Mouse (Mus musculus): ENCODE measurements at regions not wholly inside any gene's neighbourhood (a gene's known extent, or its start where the extent isn't known, plus 50 kb on each side); places are given as distances from the start of the nearest gene placed in this dataset.

DNA sequence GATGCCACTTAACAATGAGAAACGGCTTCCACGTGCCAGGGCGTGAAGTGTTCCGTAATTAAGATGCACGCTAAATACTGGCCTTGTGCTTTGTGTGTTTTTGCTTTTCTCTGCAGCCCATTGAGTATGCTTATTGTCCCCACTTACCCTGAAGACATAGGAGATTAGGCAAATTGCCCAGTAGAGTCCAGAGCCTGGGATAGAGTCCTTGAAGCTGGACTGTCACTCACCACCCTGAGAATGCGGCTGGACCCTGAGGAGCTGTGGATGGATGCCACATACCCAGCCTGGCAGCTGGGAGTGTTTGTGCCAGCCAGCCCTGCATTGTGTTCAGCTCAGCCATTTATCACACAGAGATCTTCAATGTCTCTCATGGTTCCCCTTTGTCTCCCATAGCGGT is 195.2 kb downstream of the Abcc12 start:
- no peaks in the 10 kb centered on the region for H3K9me3 ChIP-seq (ENCODE audit: low read length)
- H3K27me3 ChIP-seq (ENCODE audit: insufficient read depth, low read length): 0 out of 2 replicates have a peak, but pooled peaks cover 9% of the 10 kb centered on the region
- no peaks in the 10 kb centered on the region for H3K36me3 ChIP-seq (ENCODE audit: insufficient read depth, low read length)
- H3K4me3 ChIP-seq (replicated peaks; ENCODE audit: low read length): no peak overlapping the region
- TF ChIP-seq CTCF (conservative IDR thresholded peaks at IDR 0.05; ENCODE audit: low read length) (no peak), POU5F1 (IDR thresholded peaks at IDR 0.05; ENCODE audit: borderline replicate concordance, low read length) (no peak), NANOG (IDR thresholded peaks at IDR 0.05; ENCODE audit: borderline replicate concordance, low read length) (no peak)
- peaks cover 7% of the 10 kb centered on the region for H3K4me1 ChIP-seq (replicated peaks; ENCODE audit: low read depth, low read length)

GRCm38 (mm10) chr8:86381977-86382376 is 198.5 kb downstream of the Abcc12 start:
- H3K36me3 ChIP-seq (ENCODE audit: insufficient read depth, low read length): no peaks in the 10 kb centered on the region
- H3K9me3 ChIP-seq (ENCODE audit: low read length): no peaks in the 10 kb centered on the region
- H3K4me1 ChIP-seq (replicated peaks; ENCODE audit: low read depth, low read length): no peaks in the 10 kb centered on the region
- TF ChIP-seq CTCF (conservative IDR thresholded peaks at IDR 0.05; ENCODE audit: low read length) (no peak), NANOG (IDR thresholded peaks at IDR 0.05; ENCODE audit: borderline replicate concordance, low read length) (no peak), POU5F1 (IDR thresholded peaks at IDR 0.05; ENCODE audit: borderline replicate concordance, low read length) (no peak)
- no peak overlapping the region for H3K4me3 ChIP-seq (replicated peaks; ENCODE audit: low read length)
- H3K27me3 ChIP-seq (ENCODE audit: insufficient read depth, low read length): peaks cover 14% of the 10 kb centered on the region; the same call in 1 of the 2 replicates

- TF ChIP-seq CTCF (conservative IDR thresholded peaks at IDR 0.05; ENCODE audit: low read length) (no peak), POU5F1 (IDR thresholded peaks at IDR 0.05; ENCODE audit: borderline replicate concordance, low read length) (no peak), NANOG (IDR thresholded peaks at IDR 0.05; ENCODE audit: borderline replicate concordance, low read length) (no peak)
Observed at GRCm38 (mm10) chr8:86368062-86368461, 212.4 kb downstream of the Abcc12 start.

GRCm38 (mm10) chr8:86366636-86367035 is 213.8 kb downstream of the Abcc12 start:
- Histone ChIP-seq H3K27me3 (ENCODE audit: insufficient read depth, low read length) (no peaks in the 10 kb centered on the region), H3K4me3 (replicated peaks; ENCODE audit: low read length) (no peak overlapping the region), H3K4me1 (replicated peaks; ENCODE audit: low read depth, low read length) (no peaks in the 10 kb centered on the region), H3K9me3 (ENCODE audit: low read length) (no peaks in the 10 kb centered on the region), H3K36me3 (ENCODE audit: insufficient read depth, low read length) (no peaks in the 10 kb centered on the region)
- TF ChIP-seq NANOG (IDR thresholded peaks at IDR 0.05; ENCODE audit: borderline replicate concordance, low read length) (no peak), CTCF (conservative IDR thresholded peaks at IDR 0.05; ENCODE audit: low read length) (no peak), POU5F1 (IDR thresholded peaks at IDR 0.05; ENCODE audit: borderline replicate concordance, low read length) (no peak)

More at GRCm38 (mm10) chr8:86368062-86368461, 212.4 kb downstream of the Abcc12 start:
- Histone ChIP-seq H3K4me1 (replicated peaks; ENCODE audit: low read depth, low read length) (no peaks in the 10 kb centered on the region), H3K4me3 (replicated peaks; ENCODE audit: low read length) (no peak overlapping the region), H3K9me3 (ENCODE audit: low read length) (no peaks in the 10 kb centered on the region), H3K27me3 (ENCODE audit: insufficient read depth, low read length) (no peaks in the 10 kb centered on the region), H3K36me3 (ENCODE audit: insufficient read depth, low read length) (no peaks in the 10 kb centered on the region)

GRCm38 (mm10) chr8:86365726-86366125 is 214.8 kb downstream of the Abcc12 start:
- Histone ChIP-seq H3K9me3 (ENCODE audit: low read length) (no peaks in the 10 kb centered on the region), H3K4me1 (replicated peaks; ENCODE audit: low read depth, low read length) (no peaks in the 10 kb centered on the region), H3K36me3 (ENCODE audit: insufficient read depth, low read length) (no peaks in the 10 kb centered on the region), H3K4me3 (replicated peaks; ENCODE audit: low read length) (no peak overlapping the region), H3K27me3 (ENCODE audit: insufficient read depth, low read length) (no peaks in the 10 kb centered on the region)
- TF ChIP-seq NANOG (IDR thresholded peaks at IDR 0.05; ENCODE audit: borderline replicate concordance, low read length): no peak

GRCm38 (mm10) chr8:86364898-86365297 is 215.6 kb downstream of the Abcc12 start:
- no peaks in the 10 kb centered on the region for H3K36me3 ChIP-seq (ENCODE audit: insufficient read depth, low read length)
- H3K9me3 ChIP-seq (ENCODE audit: low read length): no peaks in the 10 kb centered on the region
- H3K4me3 ChIP-seq (replicated peaks; ENCODE audit: low read length): no peak overlapping the region
- H3K27me3 ChIP-seq (ENCODE audit: insufficient read depth, low read length): no peaks in the 10 kb centered on the region
- TF ChIP-seq CTCF (conservative IDR thresholded peaks at IDR 0.05; ENCODE audit: low read length) (peak; percentile 63), NANOG (IDR thresholded peaks at IDR 0.05; ENCODE audit: borderline replicate concordance, low read length) (no peak)
- H3K4me1 ChIP-seq (replicated peaks; ENCODE audit: low read depth, low read length): no peaks in the 10 kb centered on the region

DNA sequence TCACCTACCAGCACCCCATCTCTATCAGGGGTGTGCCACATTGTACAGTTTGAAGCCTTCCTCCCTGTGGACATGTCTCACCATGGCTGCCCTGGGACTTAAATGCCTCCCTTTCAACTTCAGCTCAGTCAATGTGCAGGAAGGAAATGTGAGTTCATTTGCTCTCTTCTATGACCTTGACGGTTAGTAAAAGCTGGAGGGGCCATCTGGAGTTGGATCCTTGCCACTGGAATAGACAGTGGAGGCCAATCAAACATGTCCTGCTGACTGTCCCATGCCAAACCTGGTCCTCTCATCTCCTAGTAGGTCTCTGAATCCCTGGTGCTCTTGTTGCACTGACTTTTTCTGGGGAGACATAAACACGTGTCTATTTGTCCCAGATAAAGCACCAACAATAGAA is 220.2 kb downstream of the Abcc12 start:
- no peak overlapping the region for H3K4me3 ChIP-seq (replicated peaks; ENCODE audit: low read length)
- no peak for TF ChIP-seq CTCF (conservative IDR thresholded peaks at IDR 0.05; ENCODE audit: low read length)
- TF ChIP-seq NANOG (IDR thresholded peaks at IDR 0.05; ENCODE audit: borderline replicate concordance, low read length): no peak
- TF ChIP-seq POU5F1 (IDR thresholded peaks at IDR 0.05; ENCODE audit: borderline replicate concordance, low read length): no peak
- H3K27me3 ChIP-seq (ENCODE audit: insufficient read depth, low read length): no peaks in the 10 kb centered on the region
- no peaks in the 10 kb centered on the region for H3K4me1 ChIP-seq (replicated peaks; ENCODE audit: low read depth, low read length)
- H3K36me3 ChIP-seq (ENCODE audit: insufficient read depth, low read length): no peaks in the 10 kb centered on the region
- H3K9me3 ChIP-seq (ENCODE audit: low read length): no peaks in the 10 kb centered on the region

DNA sequence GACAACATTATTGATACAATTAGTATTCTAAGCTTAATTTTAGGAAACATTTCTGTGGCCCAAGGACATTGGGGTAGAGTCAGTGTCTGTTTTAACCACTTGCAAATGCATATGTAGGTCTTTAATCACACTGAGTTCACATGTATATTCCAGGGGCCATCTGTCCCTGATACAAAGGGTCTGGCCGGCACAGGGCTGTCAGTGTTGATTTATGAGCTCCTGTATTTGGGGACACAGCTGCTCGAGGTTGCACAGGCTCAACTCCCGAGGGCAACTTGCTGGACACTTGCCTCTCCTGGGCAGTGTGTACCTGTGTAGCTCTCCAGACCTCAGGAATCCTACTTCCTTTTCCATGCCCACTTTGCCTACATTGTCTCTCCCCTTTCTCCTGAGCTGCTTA is 221.0 kb downstream of the Abcc12 start:
- Histone ChIP-seq H3K4me1 (replicated peaks; ENCODE audit: low read depth, low read length) (no peaks in the 10 kb centered on the region), H3K27me3 (ENCODE audit: insufficient read depth, low read length) (no peaks in the 10 kb centered on the region), H3K36me3 (ENCODE audit: insufficient read depth, low read length) (no peaks in the 10 kb centered on the region), H3K4me3 (replicated peaks; ENCODE audit: low read length) (no peak overlapping the region), H3K9me3 (ENCODE audit: low read length) (no peaks in the 10 kb centered on the region)
- no peak for TF ChIP-seq NANOG (IDR thresholded peaks at IDR 0.05; ENCODE audit: borderline replicate concordance, low read length)
- TF ChIP-seq CTCF (conservative IDR thresholded peaks at IDR 0.05; ENCODE audit: low read length): no peak
- no peak for TF ChIP-seq POU5F1 (IDR thresholded peaks at IDR 0.05; ENCODE audit: borderline replicate concordance, low read length)

GRCm38 (mm10) chr8:86353816-86354215 is 226.7 kb downstream of the Abcc12 start:
- no peak for TF ChIP-seq CTCF (conservative IDR thresholded peaks at IDR 0.05; ENCODE audit: low read length)
- TF ChIP-seq NANOG (IDR thresholded peaks at IDR 0.05; ENCODE audit: borderline replicate concordance, low read length): no peak
- no peak for TF ChIP-seq POU5F1 (IDR thresholded peaks at IDR 0.05; ENCODE audit: borderline replicate concordance, low read length)
- Histone ChIP-seq H3K9me3 (ENCODE audit: low read length) (no peaks in the 10 kb centered on the region), H3K4me1 (replicated peaks; ENCODE audit: low read depth, low read length) (no peaks in the 10 kb centered on the region), H3K4me3 (replicated peaks; ENCODE audit: low read length) (no peak overlapping the region), H3K36me3 (ENCODE audit: insufficient read depth, low read length) (no peaks in the 10 kb centered on the region), H3K27me3 (ENCODE audit: insufficient read depth, low read length) (no peaks in the 10 kb centered on the region)

Measured in E14TG2a.4 (cell line).